Comparison of ENCODE assay signal across 23 mouse cellular contexts in the genomic region with DNA sequence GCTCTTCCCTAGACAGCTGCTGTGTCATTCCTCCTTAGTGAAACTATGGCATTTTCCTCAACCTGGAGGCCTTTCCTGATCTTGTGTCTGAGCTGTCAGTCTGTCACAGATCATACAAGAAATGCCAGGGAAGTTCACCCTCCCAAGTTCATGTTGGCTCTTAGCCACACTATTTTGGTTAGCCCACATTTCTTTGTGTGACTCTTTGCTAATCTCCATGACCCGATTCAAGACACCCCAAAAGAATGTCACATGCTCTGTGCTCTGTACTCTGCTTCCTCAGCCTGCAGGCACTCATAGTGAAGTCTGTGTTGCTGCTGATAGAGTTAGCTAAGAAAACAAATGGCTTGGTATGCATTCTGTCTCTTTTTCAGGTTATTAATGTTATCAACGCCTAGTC. TPM values are rescaled to one million over a fixed set of nuclear protein-coding genes. Genes with fewer than 3 reads are reported as not detected.
DNase-seq lines count a peak whose midpoint lies in the region; ATAC-seq lines count a peak whose summit lies in the region.
"Had no signal": no experiment of that assay in that cellular context is flagged by ENCODE, and none has a peak within 500 bp of the region (broad histone marks: within the 10 kb centered on the region; RNA-seq: fewer than 3 reads in every experiment).

No protein-coding gene starts in this region.

- no peaks in the 10 kb centered on the region for H3K9me3 ChIP-seq in heart, embryonic 12.5 days (replicated peaks)
- H3K9me3 ChIP-seq in neural tube, embryonic 13.5 days, result no peaks in the 10 kb centered on the region
- H3K9me3 ChIP-seq in neural tube, embryonic 15.5 days (replicated peaks), result no peaks in the 10 kb centered on the region
- H3K9me3 ChIP-seq: embryonic facial prominence, embryonic 15.5 days; forebrain, embryonic 10.5 days; forebrain, embryonic 15.5 days; hindbrain, embryonic 13.5 days had no signal

- no peak overlapping the region for H3K9ac ChIP-seq in heart, embryonic 12.5 days
- no peak overlapping the region for H3K9ac ChIP-seq in neural tube, embryonic 13.5 days
- no peak overlapping the region for H3K9ac ChIP-seq in neural tube, embryonic 15.5 days (replicated peaks)
- H3K9ac ChIP-seq: embryonic facial prominence, embryonic 15.5 days; forebrain, embryonic 15.5 days; hindbrain, embryonic 13.5 days had no signal

- peaks cover 33% of the 10 kb centered on the region for H3K4me1 ChIP-seq in heart, embryonic 12.5 days (replicated peaks)
- peaks cover 33% of the 10 kb centered on the region for H3K4me1 ChIP-seq in neural tube, embryonic 13.5 days (replicated peaks)
- peaks cover 19% of the 10 kb centered on the region for H3K4me1 ChIP-seq in neural tube, embryonic 15.5 days
- H3K4me1 ChIP-seq: embryonic facial prominence, embryonic 15.5 days had no signal

- no peaks in the 10 kb centered on the region for H3K36me3 ChIP-seq in heart, embryonic 12.5 days
- no peaks in the 10 kb centered on the region for H3K36me3 ChIP-seq in neural tube, embryonic 13.5 days
- H3K36me3 ChIP-seq in neural tube, embryonic 15.5 days, result no peaks in the 10 kb centered on the region
- H3K36me3 ChIP-seq: embryonic facial prominence, embryonic 15.5 days; forebrain, embryonic 10.5 days; forebrain, embryonic 15.5 days; hindbrain, embryonic 13.5 days had no signal

- peak overlapping the region; percentile 10; the same call in 1 of the 2 replicates for H3K27ac ChIP-seq in heart, embryonic 12.5 days (ENCODE audit: poor library complexity, severe bottlenecking)
- H3K27ac ChIP-seq in neural tube, embryonic 13.5 days (replicated peaks), result 0 out of 2 replicates have a peak overlapping the region, but pooled peaks have one; percentile 71
- no peak overlapping the region for H3K27ac ChIP-seq in neural tube, embryonic 15.5 days (replicated peaks)
- H3K27ac ChIP-seq: embryonic facial prominence, embryonic 15.5 days; forebrain, embryonic 10.5 days; forebrain, embryonic 15.5 days; hindbrain, postnatal 0 days had no signal

- 44% methylated on average over 2 of the region's 2 CpGs for WGBS in heart, embryonic 12.5 days
- WGBS in neural tube, embryonic 13.5 days, result 77% methylated on average over 2 of the region's 2 CpGs
- 82% methylated on average over 2 of the region's 2 CpGs for WGBS in neural tube, embryonic 15.5 days

- H3K4me2 ChIP-seq in heart, embryonic 12.5 days, result no peak overlapping the region
- no peak overlapping the region for H3K4me2 ChIP-seq in neural tube, embryonic 13.5 days
- no peak overlapping the region for H3K4me2 ChIP-seq in neural tube, embryonic 15.5 days
- H3K4me2 ChIP-seq: embryonic facial prominence, embryonic 15.5 days; forebrain, embryonic 15.5 days; hindbrain, embryonic 13.5 days had no signal

- no peak for DNase-seq in heart, postnatal 36 days
- DNase-seq in kidney, adult 9 months, result peak; percentile 6
- DNase-seq in kidney, postnatal 14 days, result no peak
- DNase-seq in heart, postnatal 10 days, result peak; percentile 30 to 38
- DNase-seq in adrenal gland, postnatal 25 days, result no peak
- DNase-seq: adrenal gland, adult 8-10 months; cerebellum, adult 11 months; cerebellum, adult 8-10 months; cerebellum, postnatal 14 days; embryo, embryonic 11 days; gastrocnemius, postnatal 10 days; kidney, adult 11 months had no signal

- ATAC-seq in heart, embryonic 12.5 days (ENCODE audit: insufficient number of reproducible peaks, low FRiP score), result no peak
- no peak for ATAC-seq in neural tube, embryonic 13.5 days (ENCODE audit: low read depth)
- ATAC-seq in neural tube, embryonic 15.5 days (ENCODE audit: low FRiP score), result no peak
- ATAC-seq: forebrain, embryonic 15.5 days; hindbrain, postnatal 0 days had no signal

- H3K27me3 ChIP-seq in heart, embryonic 12.5 days (replicated peaks), result no peaks in the 10 kb centered on the region
- peaks cover 12% of the 10 kb centered on the region for H3K27me3 ChIP-seq in neural tube, embryonic 13.5 days
- H3K27me3 ChIP-seq in neural tube, embryonic 15.5 days (replicated peaks), result peaks cover 5% of the 10 kb centered on the region; the same call in 1 of the 2 replicates
- H3K27me3 ChIP-seq: embryonic facial prominence, embryonic 15.5 days had no signal

- intact Hi-C loops in heart, postnatal 36 days (cut with DNase I), result no loop called here
- intact Hi-C loops in heart, postnatal 10 days (cut with DNase I), result no loop called here

- H3K4me3 ChIP-seq in heart, embryonic 12.5 days, result no peak overlapping the region
- H3K4me3 ChIP-seq in neural tube, embryonic 13.5 days, result no peak overlapping the region
- no peak overlapping the region for H3K4me3 ChIP-seq in neural tube, embryonic 15.5 days (replicated peaks)
- H3K4me3 ChIP-seq: embryonic facial prominence, embryonic 15.5 days; erythroblast, embryonic 14.5 days; forebrain, embryonic 10.5 days; forebrain, embryonic 15.5 days; hindbrain, embryonic 13.5 days had no signal

RNA-seq across cellular contexts. Expression of a gene that starts 18.6 kb away (rescaled TPM):
- polyA plus RNA-seq in heart, embryonic 12.5 days (2016; fragmentation: Nextera tagmentation; extraction: Ambion mirVana), result 26.5 and 29.6 TPM in 2 replicates
- total RNA-seq in heart, postnatal 36 days (2021), result 10 to 100 TPM; 38.8 to 57.1 TPM
- polyA plus RNA-seq in neural tube, embryonic 13.5 days (2015; fragmentation: Nextera tagmentation; extraction: Ambion mirVana), result 12.4 and 15.0 TPM in 2 replicates
- 9.1 and 9.7 TPM in 2 replicates for polyA plus RNA-seq in neural tube, embryonic 15.5 days (2015; fragmentation: Nextera tagmentation; extraction: Ambion mirVana)
- 10 to 100 TPM; 34.3 to 68.1 TPM for total RNA-seq in heart, postnatal 10 days (2021)
- total RNA-seq in adrenal gland, postnatal 25 days (2021), result 52.6 and 66.7 TPM in 2 replicates
- total RNA-seq: common myeloid progenitor, adult 5-6 weeks; hematopoietic stem cell, adult 5-6 weeks had no signal

Comparison
In these comparisons a context has a peak if more than half of its experiments do, and no peak if none do; other contexts are left out.
1. DNase-seq: peak in kidney, adult 9 months (single experiment) and heart, postnatal 10 days (2 of 2); none in heart, postnatal 36 days (0 of 2), kidney, postnatal 14 days (single experiment) and adrenal gland, postnatal 25 days (single experiment).